Mouse (Mus musculus): ENCODE measurements around the gene Gm5737. TPM values are rescaled to one million over a fixed set of nuclear protein-coding genes. Genes with fewer than 3 reads are reported as not detected.

Gene Gm5737
- polyA plus RNA-seq, 1 experiment from 2014 or later, result not detected

DNA sequence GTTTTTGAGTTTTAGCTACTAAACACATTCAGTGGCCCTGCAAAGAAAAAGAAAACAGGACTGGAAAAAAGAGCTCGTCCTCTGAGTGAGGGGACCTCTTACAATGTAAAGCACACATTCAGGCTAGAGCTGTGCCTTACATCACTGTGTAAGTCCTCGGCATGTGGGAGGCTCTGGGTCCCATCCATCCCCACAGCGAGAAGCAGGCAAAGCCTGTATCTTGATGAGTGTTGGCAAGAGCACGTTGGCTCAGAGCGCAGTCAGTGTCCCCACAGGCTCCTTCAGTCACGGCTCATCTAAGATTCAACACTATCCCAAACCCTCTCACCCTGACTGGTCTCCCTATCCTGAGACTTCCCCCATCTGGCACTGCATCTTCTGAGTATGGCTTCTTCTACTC lies 66.1 kb downstream of the Gm5737 start:
- H3K9me3 ChIP-seq (replicated peaks; ENCODE audit: low read length), result no peaks in the 10 kb centered on the region
- H3K4me1 ChIP-seq (replicated peaks; ENCODE audit: insufficient read depth, low read length), result no peaks in the 10 kb centered on the region
- H3K9ac ChIP-seq (ENCODE audit: low read depth, low read length), result no peak overlapping the region
- 73% methylated on average over 6 of the region's 6 CpGs for WGBS
- H3K4me2 ChIP-seq (ENCODE audit: low read length), result no peak overlapping the region
- peaks cover 7% of the 10 kb centered on the region; the same call in 1 of the 2 replicates for H3K36me3 ChIP-seq (ENCODE audit: insufficient read depth, low read length)
- TF ChIP-seq CTCF (IDR thresholded peaks at IDR 0.05; ENCODE audit: low read depth), result no peak
- DNase-seq (ENCODE audit: low spot score), result no peak
- no peak overlapping the region for H3K27ac ChIP-seq
- no peak for ATAC-seq (replicated peaks; ENCODE audit: low FRiP score, low read depth)
- H3K4me3 ChIP-seq (replicated peaks; ENCODE audit: low read depth, low read length), result no peak overlapping the region
- H3K27me3 ChIP-seq (ENCODE audit: insufficient read depth, low read length), result no peaks in the 10 kb centered on the region

DNA sequence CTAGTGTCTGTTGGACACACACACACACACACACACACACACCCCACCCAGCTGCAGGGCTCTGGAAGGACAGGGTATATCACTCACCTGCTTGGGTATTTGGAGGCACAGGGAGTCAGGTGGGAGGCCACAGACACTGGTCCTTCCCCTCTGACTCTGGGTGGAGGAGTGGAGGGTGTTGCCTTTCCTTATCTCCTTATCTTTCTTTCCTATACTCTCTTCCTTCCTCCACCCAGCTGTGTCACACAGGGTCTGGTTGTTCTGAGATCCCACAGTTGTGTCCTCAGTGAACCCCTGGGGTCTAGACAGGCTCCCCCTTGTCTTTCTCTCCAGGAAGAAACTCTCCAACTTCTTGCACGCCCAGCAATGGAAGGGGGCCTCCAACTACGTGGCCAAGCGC lies 67.8 kb downstream of the Gm5737 start:
- TF ChIP-seq CTCF (IDR thresholded peaks at IDR 0.05; ENCODE audit: low read depth), result no peak
- ATAC-seq (replicated peaks; ENCODE audit: low FRiP score, low read depth) (no peak), DNase-seq (ENCODE audit: low spot score) (no peak)
- H3K9ac ChIP-seq (ENCODE audit: low read depth, low read length), result no peak overlapping the region
- 91% methylated on average over 3 of the region's 3 CpGs for WGBS
- no peak overlapping the region for H3K27ac ChIP-seq
- H3K27me3 ChIP-seq (ENCODE audit: insufficient read depth, low read length), result no peaks in the 10 kb centered on the region
- H3K4me3 ChIP-seq (replicated peaks; ENCODE audit: low read depth, low read length), result no peak overlapping the region
- H3K9me3 ChIP-seq (replicated peaks; ENCODE audit: low read length), result no peaks in the 10 kb centered on the region
- H3K36me3 ChIP-seq (ENCODE audit: insufficient read depth, low read length), result peaks cover 11% of the 10 kb centered on the region
- no peak overlapping the region for H3K4me2 ChIP-seq (ENCODE audit: low read length)
- H3K4me1 ChIP-seq (replicated peaks; ENCODE audit: insufficient read depth, low read length), result no peaks in the 10 kb centered on the region

DNA sequence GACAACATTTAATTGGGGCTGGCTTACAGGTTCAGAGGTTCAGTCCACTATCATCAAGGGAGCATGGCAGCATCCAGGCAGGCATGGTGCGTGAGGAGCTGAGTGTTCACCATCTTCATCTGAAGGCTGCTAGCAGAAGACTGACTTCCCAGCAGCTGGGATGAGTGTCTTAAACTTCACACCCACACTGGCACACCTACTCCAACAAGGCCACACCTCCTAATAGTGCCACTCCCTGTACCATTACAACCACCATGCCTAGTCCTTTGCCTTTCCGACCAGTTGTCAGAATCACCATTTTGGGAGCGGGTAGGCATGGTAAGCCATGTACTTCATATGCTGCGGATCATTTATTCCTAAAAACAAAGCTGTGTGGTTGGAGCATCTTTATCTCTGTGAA lies 68.6 kb downstream of the Gm5737 start:
- Histone ChIP-seq H3K27me3 (ENCODE audit: insufficient read depth, low read length) (no peaks in the 10 kb centered on the region), H3K27ac (no peak overlapping the region), H3K9me3 (replicated peaks; ENCODE audit: low read length) (no peaks in the 10 kb centered on the region), H3K4me3 (replicated peaks; ENCODE audit: low read depth, low read length) (no peak overlapping the region), H3K36me3 (ENCODE audit: insufficient read depth, low read length) (peaks cover 12% of the 10 kb centered on the region), H3K4me2 (ENCODE audit: low read length) (no peak overlapping the region), H3K9ac (ENCODE audit: low read depth, low read length) (no peak overlapping the region), H3K4me1 (replicated peaks; ENCODE audit: insufficient read depth, low read length) (no peaks in the 10 kb centered on the region)
- TF ChIP-seq CTCF (IDR thresholded peaks at IDR 0.05; ENCODE audit: low read depth), result no peak
- ATAC-seq (replicated peaks; ENCODE audit: low FRiP score, low read depth), result no peak
- DNase-seq (ENCODE audit: low spot score), result no peak
- WGBS, result 96% methylated on average over 4 of the region's 4 CpGs

Other genes starting within 250 kb of the Gm5737 start
- gene Uqcrc2, start 177.2 kb upstream of the Gm5737 start, polyA plus RNA-seq (2015; fragmentation: Nextera tagmentation; extraction: Ambion mirVana), result 326 and 329 TPM in 2 replicates
- 0.18 and 0.32 TPM in 2 replicates for gene Pdzd9, start 142.0 kb upstream of the Gm5737 start, polyA plus RNA-seq (2015; fragmentation: Nextera tagmentation; extraction: Ambion mirVana)
- gene Mosmo, start 134.7 kb upstream of the Gm5737 start, polyA plus RNA-seq (2015; fragmentation: Nextera tagmentation; extraction: Ambion mirVana), result 13.2 and 16.2 TPM in 2 replicates
- gene Vwa3a, start 73.0 kb upstream of the Gm5737 start, polyA plus RNA-seq (2015; fragmentation: Nextera tagmentation; extraction: Ambion mirVana), result 0.13 and 0.15 TPM in 2 replicates
- gene Eef2k, start 30.5 kb downstream of the Gm5737 start, polyA plus RNA-seq (2015; fragmentation: Nextera tagmentation; extraction: Ambion mirVana), result 13.8 and 14.9 TPM in 2 replicates
- gene Polr3e, start 105.4 kb downstream of the Gm5737 start, polyA plus RNA-seq (2015; fragmentation: Nextera tagmentation; extraction: Ambion mirVana), result 31.8 and 34.0 TPM in 2 replicates
- 9.7 and 10.1 TPM in 2 replicates for gene Cdr2, start 169.9 kb downstream of the Gm5737 start, polyA plus RNA-seq (2015; fragmentation: Nextera tagmentation; extraction: Ambion mirVana)
- 0.22 and 0.52 TPM in 2 replicates for gene Mfsd13b, start 170.1 kb downstream of the Gm5737 start, polyA plus RNA-seq (2015; fragmentation: Nextera tagmentation; extraction: Ambion mirVana)
- gene Mettl9, start 222.1 kb downstream of the Gm5737 start, polyA plus RNA-seq (2015; fragmentation: Nextera tagmentation; extraction: Ambion mirVana), result 174 and 177 TPM in 2 replicates

All from kidney, postnatal 0 days (tissue).